Mouse (Mus musculus): ENCODE results near the gene Polr3gl. TPM values are rescaled to one million over a fixed set of nuclear protein-coding genes. Genes with fewer than 3 reads are reported as not detected.

Gene Polr3gl
- polyA plus RNA-seq (2012; rRNA removed): 9.2 and 10.7 TPM in 2 replicates

DNA sequence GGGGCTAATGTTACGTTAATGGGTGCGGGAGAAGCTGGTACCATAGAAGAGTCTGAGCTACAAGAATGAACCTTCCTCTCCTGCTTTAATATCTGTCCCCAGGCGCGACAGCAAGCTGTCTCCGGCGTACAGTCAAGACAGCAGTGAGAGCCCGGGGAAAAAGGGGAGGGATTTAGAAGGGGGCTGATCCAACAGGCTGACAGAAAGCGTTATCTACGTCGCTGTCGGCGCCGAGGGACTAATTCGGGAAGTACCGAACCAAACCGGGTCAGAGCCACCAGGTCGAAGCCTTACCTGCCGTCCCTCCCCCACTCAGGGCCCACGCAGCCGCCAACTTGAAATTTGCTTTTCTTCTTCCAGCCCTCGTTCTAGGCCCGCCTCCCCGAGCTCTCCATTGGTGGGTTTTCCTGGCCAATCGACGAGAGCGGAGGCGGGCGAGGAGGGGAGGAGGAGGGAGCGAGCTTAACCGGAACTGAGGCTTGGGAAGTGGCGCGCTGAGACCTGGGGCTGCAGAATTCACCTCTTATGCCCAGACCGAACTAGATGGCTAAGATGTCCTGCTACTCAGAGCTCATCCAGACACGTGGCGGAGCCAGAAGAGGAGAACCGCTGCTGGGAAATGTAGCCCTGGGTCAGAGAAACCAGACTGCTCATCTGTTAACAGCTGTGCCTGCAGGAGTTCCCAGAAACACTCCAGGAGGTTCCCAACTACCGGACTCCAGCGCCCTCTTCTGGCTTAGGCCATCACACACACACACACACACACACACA is at the start of gene Polr3gl:
Gene Polr3gl, minus strand, starts transcription at position 392 of the 771 bp plus-strand sequence.
- under 1% methylated on average over 36 of the region's 38 CpGs for WGBS
- peak; percentile 86 to 96 for DNase-seq (ENCODE audit: low read depth in 1 of 2, low spot score in 2 of 2)
- peaks cover 19% of the 10 kb centered on the region for H3K4me1 ChIP-seq (ENCODE audit: control insufficient read depth, insufficient read depth, insufficient read length)
- peak within 1 kb of the TSS; percentile 77 for H3K4me3 ChIP-seq (ENCODE audit: extremely low read depth, insufficient read depth, insufficient read length)
- no peaks in the 10 kb centered on the region for H3K36me3 ChIP-seq (ENCODE audit: control insufficient read depth, insufficient read depth, low read length)
- TF ChIP-seq POLR2A (IDR thresholded peaks at IDR 0.05; ENCODE audit: low read depth, low read length) (peak; percentile 42), CTCF (IDR thresholded peaks at IDR 0.05; ENCODE audit: extremely low read depth, insufficient read depth, insufficient read length, insufficient replicate concordance) (no peak)
- H3K27ac ChIP-seq (ENCODE audit: insufficient read depth, low read length): peak within 1 kb of the TSS; percentile 89
- H3K27me3 ChIP-seq (ENCODE audit: control insufficient read depth, insufficient read depth, low read length): peaks cover 26% of the 10 kb centered on the region

DNA sequence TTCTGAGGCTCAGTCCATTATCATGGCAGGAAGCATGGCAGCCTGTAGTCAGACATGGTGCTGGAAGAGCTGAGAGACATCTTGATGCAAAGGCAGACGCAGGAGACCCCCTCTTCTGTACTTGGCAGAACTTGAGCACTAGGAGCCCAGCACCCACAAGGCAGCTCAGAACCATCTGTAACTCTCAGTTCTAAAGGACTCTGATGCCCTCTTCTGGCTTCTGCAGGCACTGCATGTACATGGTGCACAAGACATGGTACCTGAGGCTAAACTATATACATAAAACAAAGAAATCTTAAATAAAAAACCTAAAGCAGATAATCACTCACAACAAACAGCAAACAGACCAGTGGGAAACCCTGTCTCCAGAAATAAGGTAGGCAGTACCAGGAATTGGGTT is 45.2 kb upstream of the Polr3gl start:
- no peak for TF ChIP-seq POLR2A (IDR thresholded peaks at IDR 0.05; ENCODE audit: low read depth, low read length)
- peak; percentile 65; the same call in 1 of the 2 replicates for TF ChIP-seq CTCF (IDR thresholded peaks at IDR 0.05; ENCODE audit: extremely low read depth, insufficient read depth, insufficient read length, insufficient replicate concordance)
- DNase-seq (ENCODE audit: low read depth in 1 of 2, low spot score in 2 of 2): peak; percentile 31 to 77
- Histone ChIP-seq H3K36me3 (ENCODE audit: control insufficient read depth, insufficient read depth, low read length) (peaks cover 7% of the 10 kb centered on the region; the same call in 1 of the 2 replicates), H3K4me1 (ENCODE audit: control insufficient read depth, insufficient read depth, insufficient read length) (no peaks in the 10 kb centered on the region; the same call in 1 of the 2 replicates), H3K4me3 (ENCODE audit: extremely low read depth, insufficient read depth, insufficient read length) (no peak overlapping the region), H3K27me3 (ENCODE audit: control insufficient read depth, insufficient read depth, low read length) (no peaks in the 10 kb centered on the region), H3K27ac (ENCODE audit: insufficient read depth, low read length) (no peak overlapping the region)
- 78% methylated on average over 1 of the region's 1 CpGs for WGBS

DNA sequence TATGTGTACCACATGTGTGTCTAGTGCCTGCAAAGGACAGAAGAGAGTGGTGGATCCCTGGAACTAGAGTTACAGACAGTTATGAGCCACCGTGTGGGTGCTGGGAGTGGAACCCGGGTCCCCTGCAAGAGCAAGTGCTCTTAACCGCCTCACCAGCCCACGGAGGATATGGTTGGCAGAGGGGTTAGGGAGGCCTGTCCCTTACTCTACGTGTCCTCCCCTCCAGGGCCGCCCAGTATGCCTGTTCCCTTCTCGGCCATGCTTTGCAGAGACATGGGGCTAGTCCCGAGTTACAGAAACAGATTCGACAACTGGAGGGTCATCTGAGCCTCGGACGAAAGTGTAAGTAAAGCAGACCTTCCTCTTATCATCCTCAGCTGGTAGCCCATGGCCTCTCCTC is 42.5 kb upstream of the Polr3gl start:
- no peaks in the 10 kb centered on the region for H3K27me3 ChIP-seq (ENCODE audit: control insufficient read depth, insufficient read depth, low read length)
- 74% methylated on average over 11 of the region's 11 CpGs for WGBS
- H3K27ac ChIP-seq (ENCODE audit: insufficient read depth, low read length): no peak overlapping the region
- no peak for DNase-seq (ENCODE audit: low read depth in 1 of 2, low spot score in 2 of 2)
- no peak for TF ChIP-seq POLR2A (IDR thresholded peaks at IDR 0.05; ENCODE audit: low read depth, low read length)
- TF ChIP-seq CTCF (IDR thresholded peaks at IDR 0.05; ENCODE audit: extremely low read depth, insufficient read depth, insufficient read length, insufficient replicate concordance): no peak
- peaks cover 4% of the 10 kb centered on the region; the same call in 1 of the 2 replicates for H3K36me3 ChIP-seq (ENCODE audit: control insufficient read depth, insufficient read depth, low read length)
- H3K4me3 ChIP-seq (ENCODE audit: extremely low read depth, insufficient read depth, insufficient read length): no peak overlapping the region
- no peaks in the 10 kb centered on the region; the same call in 1 of the 2 replicates for H3K4me1 ChIP-seq (ENCODE audit: control insufficient read depth, insufficient read depth, insufficient read length)

DNA sequence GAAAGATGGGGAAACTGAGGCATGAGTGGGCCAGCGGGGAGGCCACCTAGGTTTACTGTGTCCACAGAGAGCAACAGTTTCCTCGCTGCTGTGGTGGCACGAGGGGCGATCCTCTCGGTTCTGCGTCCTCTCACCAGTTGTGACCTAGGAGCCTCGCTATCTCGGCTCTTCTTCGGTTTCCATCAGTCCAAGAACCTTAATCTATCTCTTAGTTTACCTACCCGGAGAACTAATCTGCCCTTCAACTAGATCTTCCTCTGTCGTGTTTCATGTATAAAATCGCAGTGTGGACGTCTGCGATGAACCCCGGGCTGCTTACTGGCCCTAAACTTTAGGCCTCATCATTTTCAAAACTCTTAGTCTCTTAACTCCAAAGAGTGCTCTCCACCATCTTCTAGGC is 41.9 kb upstream of the Polr3gl start:
- 6% methylated on average over 15 of the region's 15 CpGs for WGBS
- H3K27ac ChIP-seq (ENCODE audit: insufficient read depth, low read length): peak overlapping the region; percentile 65
- no peak for TF ChIP-seq CTCF (IDR thresholded peaks at IDR 0.05; ENCODE audit: extremely low read depth, insufficient read depth, insufficient read length, insufficient replicate concordance)
- TF ChIP-seq POLR2A (IDR thresholded peaks at IDR 0.05; ENCODE audit: low read depth, low read length): no peak

DNA sequence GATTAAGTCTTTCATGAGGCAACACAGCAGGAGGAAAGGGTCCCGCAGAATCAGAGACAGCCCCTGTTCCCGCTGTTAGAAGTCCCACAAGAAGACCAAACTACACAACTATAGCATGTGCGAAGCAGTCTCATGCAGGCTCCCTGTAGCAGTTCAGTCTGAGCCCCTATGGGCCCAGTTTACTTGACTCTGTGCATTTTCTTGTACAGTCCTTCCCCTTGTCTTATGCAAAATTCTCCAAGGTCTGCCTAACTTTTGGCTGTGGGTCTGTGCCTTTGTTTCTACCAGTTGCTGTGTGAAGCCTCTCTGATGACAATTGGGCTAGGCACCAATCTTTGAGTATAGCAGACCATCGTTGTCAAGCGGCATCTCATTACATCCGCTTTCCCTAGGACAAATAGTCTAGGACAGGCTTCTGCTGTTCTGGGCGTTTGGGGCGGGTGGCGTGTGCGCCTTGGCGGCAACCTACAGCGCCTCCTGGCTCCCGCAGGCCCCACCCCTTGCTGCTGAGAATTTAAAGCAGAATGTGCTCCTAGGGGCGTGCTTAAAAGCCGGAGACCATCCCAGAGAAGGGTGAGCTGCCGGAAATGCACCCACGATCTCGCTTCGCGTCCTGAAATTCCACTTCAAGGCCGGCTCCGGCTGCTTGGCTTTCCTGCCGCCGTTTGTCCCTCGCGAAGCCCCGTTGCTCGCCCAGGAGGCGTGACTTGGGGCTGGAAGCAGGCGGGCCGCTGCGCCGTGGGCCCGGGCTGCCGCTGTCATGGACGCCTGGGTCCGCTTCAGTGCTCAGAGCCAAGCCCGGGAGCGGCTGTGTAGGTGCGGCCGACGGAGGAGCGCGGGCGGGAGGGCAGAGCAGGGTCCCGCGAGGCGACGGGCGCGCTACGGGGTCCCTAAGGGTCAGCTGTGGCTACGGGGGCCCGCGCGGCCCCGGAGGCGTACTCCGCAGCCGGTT is 41.2 kb upstream of the Polr3gl start, which contains the start of the genes Pex11b and Gm42957:
Gene Pex11b, plus strand, starts transcription at position 449 of the 952 bp plus-strand sequence.
Gene Gm42957, plus strand, starts transcription at position 547 of the 952 bp plus-strand sequence.
- DNase-seq (ENCODE audit: low read depth in 1 of 2, low spot score in 2 of 2): peak; percentile 41 to 77
- Histone ChIP-seq H3K27me3 (ENCODE audit: control insufficient read depth, insufficient read depth, low read length) (no peaks in the 10 kb centered on the region), H3K4me1 (ENCODE audit: control insufficient read depth, insufficient read depth, insufficient read length) (peaks cover 2% of the 10 kb centered on the region; the same call in 1 of the 2 replicates), H3K27ac (ENCODE audit: insufficient read depth, low read length) (peak within 1 kb of the TSS; percentile 65), H3K36me3 (ENCODE audit: control insufficient read depth, insufficient read depth, low read length) (peaks cover 3% of the 10 kb centered on the region; the same call in 1 of the 2 replicates), H3K4me3 (ENCODE audit: extremely low read depth, insufficient read depth, insufficient read length) (peak within 1 kb of the TSS; percentile 69)
- WGBS: 4% methylated on average over 60 of the region's 60 CpGs
- TF ChIP-seq CTCF (IDR thresholded peaks at IDR 0.05; ENCODE audit: extremely low read depth, insufficient read depth, insufficient read length, insufficient replicate concordance): no peak
- peak; percentile 14; the same call in 1 of the 2 replicates for TF ChIP-seq POLR2A (IDR thresholded peaks at IDR 0.05; ENCODE audit: low read depth, low read length)

More for the DNA sequence above, 41.9 kb upstream of the Polr3gl start:
- DNase-seq (ENCODE audit: low read depth in 1 of 2, low spot score in 2 of 2): no peak
- H3K4me1 ChIP-seq (ENCODE audit: control insufficient read depth, insufficient read depth, insufficient read length): no peaks in the 10 kb centered on the region; the same call in 1 of the 2 replicates
- H3K4me3 ChIP-seq (ENCODE audit: extremely low read depth, insufficient read depth, insufficient read length): peak overlapping the region; percentile 69
- H3K36me3 ChIP-seq (ENCODE audit: control insufficient read depth, insufficient read depth, low read length): peaks cover 3% of the 10 kb centered on the region; the same call in 1 of the 2 replicates
- no peaks in the 10 kb centered on the region for H3K27me3 ChIP-seq (ENCODE audit: control insufficient read depth, insufficient read depth, low read length)

DNA sequence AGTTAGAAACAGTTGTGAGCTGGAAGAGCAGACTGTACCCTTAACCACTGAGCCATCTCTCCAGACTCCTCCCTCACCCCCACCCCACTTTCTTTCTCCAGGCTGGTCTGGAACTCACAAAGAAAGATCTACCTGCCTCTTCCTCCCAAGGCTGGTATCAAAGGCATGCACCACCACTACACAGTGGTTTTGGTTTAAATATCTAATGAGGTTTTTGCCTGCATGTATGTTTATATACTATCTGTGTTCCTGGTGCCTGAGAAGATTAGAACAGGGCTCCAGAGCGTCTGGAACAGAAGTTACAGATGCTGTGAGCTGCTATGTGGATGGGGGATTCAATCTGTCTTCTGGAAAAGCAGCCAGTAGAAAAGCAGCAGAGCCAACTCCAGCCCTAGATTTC is 40.0 kb upstream of the Polr3gl start:
- no peak for DNase-seq (ENCODE audit: low read depth in 1 of 2, low spot score in 2 of 2)
- Histone ChIP-seq H3K36me3 (ENCODE audit: control insufficient read depth, insufficient read depth, low read length) (peaks cover 3% of the 10 kb centered on the region; the same call in 1 of the 2 replicates), H3K4me3 (ENCODE audit: extremely low read depth, insufficient read depth, insufficient read length) (no peak overlapping the region), H3K27ac (ENCODE audit: insufficient read depth, low read length) (no peak overlapping the region), H3K27me3 (ENCODE audit: control insufficient read depth, insufficient read depth, low read length) (no peaks in the 10 kb centered on the region), H3K4me1 (ENCODE audit: control insufficient read depth, insufficient read depth, insufficient read length) (peaks cover 2% of the 10 kb centered on the region; the same call in 1 of the 2 replicates)
- 82% methylated on average over 1 of the region's 1 CpGs for WGBS
- no peak for TF ChIP-seq CTCF (IDR thresholded peaks at IDR 0.05; ENCODE audit: extremely low read depth, insufficient read depth, insufficient read length, insufficient replicate concordance)
- TF ChIP-seq POLR2A (IDR thresholded peaks at IDR 0.05; ENCODE audit: low read depth, low read length): no peak

Data from spleen, adult 2 months (tissue).